Mouse (Mus musculus) kidney, embryonic 14.5 days (tissue): Measurements from ENCODE around the gene Msantd1. TPM values are rescaled to one million over a fixed set of nuclear protein-coding genes. Genes with fewer than 3 reads are reported as not detected.

Source experiments
- ATAC-seq: fragments of 200-750 bp; cut with Nextera tagmentation; 2 replicates; pipeline ENCODE4 v1.8.0; 2017; ENCODE audit warnings: moderate number of reproducible peaks, mild to moderate bottlenecking, moderate TSS enrichment, moderate library complexity; ENCODE audit not compliant: low FRiP score, low TSS enrichment
- H3K27ac ChIP-seq: fragments of 300-500 bp; sonication (generic); 2 replicates; pipeline ENCODE4 v1.5.1; 2014; ENCODE audit warnings: low read depth, mild to moderate bottlenecking, low read length, moderate library complexity, mixed read lengths
- H3K27me3 ChIP-seq: fragments of 300-500 bp; sonication (generic); 2 replicates; pipeline ENCODE4 v1.6.1; 2014; ENCODE audit warnings: mild to moderate bottlenecking, low read length; ENCODE audit not compliant: control insufficient read depth, insufficient read depth
- H3K36me3 ChIP-seq: fragments of 300-500 bp; sonication (generic); 2 replicates; pipeline ENCODE4 v1.6.1; 2014; ENCODE audit warnings: low read length, mixed read lengths; ENCODE audit not compliant: control insufficient read depth, insufficient read depth
- H3K4me1 ChIP-seq: fragments of 300-500 bp; sonication (generic); 2 replicates; pipeline ENCODE4 v1.6.1; 2014; ENCODE audit warnings: low read length, mixed read lengths; ENCODE audit not compliant: control insufficient read depth, insufficient read depth
- H3K4me2 ChIP-seq: fragments of 300-500 bp; sonication (generic); replicated peaks from 2 replicates; pipeline ENCODE4 v1.6.1; 2014; ENCODE audit warnings: low read depth, mild to moderate bottlenecking, low read length
- H3K4me3 ChIP-seq: fragments of 300-500 bp; sonication (generic); 2 replicates; pipeline ENCODE4 v1.5.1; 2014; ENCODE audit warnings: mild to moderate bottlenecking, low read length
- H3K9ac ChIP-seq: fragments of 300-500 bp; sonication (generic); 2 replicates; pipeline ENCODE4 v1.6.1; 2014; ENCODE audit warnings: low read depth, mild to moderate bottlenecking, low read length, moderate library complexity
- H3K9me3 ChIP-seq: fragments of 300-500 bp; sonication (generic); 2 replicates; pipeline ENCODE4 v1.6.1; 2016; ENCODE audit warnings: low read length; ENCODE audit not compliant: control insufficient read depth
- WGBS: fragments of 180-500 bp; shearing (Covaris S2); extraction: QIAGEN DNeasy Blood & Tissue Kit; methylation state at CpG from one replicate; pipeline ENCODE4 v1.1.7; 2014; 5-methylcytosine and 5-hydroxymethylcytosine counted together
- polyA plus RNA-seq: library from polyadenylated mRNA; unstranded; fragments of >200 nt; fragmentation: Nextera tagmentation; extraction: Ambion mirVana; gene quantifications from 2 replicates; pipeline ENCODE4 v1.2.1, GENCODE M21; 2014

Msantd1 gene
- polyA plus RNA-seq, 1 experiment from 2014 or later: 1.0 TPM

DNA sequence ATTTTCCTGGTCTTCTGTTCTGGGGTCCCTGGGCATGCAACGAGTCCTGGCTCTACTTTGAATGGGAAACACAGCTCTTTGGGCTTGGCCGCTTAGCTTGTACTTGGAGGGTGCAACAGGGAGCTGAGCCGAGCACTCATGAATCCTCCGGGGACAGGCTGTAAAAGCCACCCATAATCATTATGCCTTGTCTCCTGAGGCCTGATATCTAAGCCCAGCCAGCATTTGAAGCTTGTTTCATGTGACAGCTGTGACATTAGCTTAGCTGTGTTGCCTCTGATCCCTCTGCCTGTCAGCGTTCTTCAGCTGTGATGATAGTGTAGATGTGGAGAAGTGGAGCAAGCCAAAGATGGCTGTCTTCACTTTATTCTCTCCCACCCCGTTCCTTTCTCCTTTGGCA lies 46.7 kb downstream of the Msantd1 start:
- no peak for ATAC-seq
- Histone ChIP-seq H3K9me3 (peaks cover 9% of the 10 kb centered on the region), H3K27me3 (no peaks in the 10 kb centered on the region), H3K4me3 (no peak overlapping the region), H3K27ac (no peak overlapping the region), H3K4me2 (no peak overlapping the region), H3K36me3 (peaks cover 3% of the 10 kb centered on the region; the same call in 1 of the 2 replicates), H3K9ac (no peak overlapping the region), H3K4me1 (peaks cover 31% of the 10 kb centered on the region)
- 47% methylated on average over 6 of the region's 6 CpGs for WGBS

DNA sequence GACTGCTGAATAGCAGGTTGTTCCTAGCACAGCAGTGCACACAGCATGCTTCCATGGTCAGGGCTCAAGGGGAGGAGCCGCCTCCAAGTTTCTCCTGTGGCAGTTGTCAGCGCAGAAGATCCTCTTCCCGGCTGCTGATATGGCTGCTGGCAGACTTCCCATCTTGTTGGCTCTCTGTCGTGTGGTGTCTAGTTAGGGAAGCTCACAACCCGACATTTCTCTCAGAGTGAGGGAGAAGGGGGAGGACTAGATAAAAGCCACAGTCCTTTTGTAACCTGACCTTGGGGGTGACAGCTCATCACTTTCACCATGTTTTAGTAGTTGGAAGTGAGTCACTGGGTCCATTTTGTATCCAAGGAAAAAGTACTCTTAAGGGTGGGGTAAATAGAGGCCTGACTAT lies 47.8 kb downstream of the Msantd1 start:
- WGBS: 36% methylated on average over 5 of the region's 5 CpGs
- Histone ChIP-seq H3K4me3 (no peak overlapping the region), H3K27me3 (no peaks in the 10 kb centered on the region), H3K9me3 (peaks cover 9% of the 10 kb centered on the region), H3K4me2 (no peak overlapping the region), H3K27ac (no peak overlapping the region), H3K36me3 (peaks cover 3% of the 10 kb centered on the region; the same call in 1 of the 2 replicates), H3K9ac (no peak overlapping the region), H3K4me1 (peaks cover 24% of the 10 kb centered on the region)
- peak; percentile 10; the same call in 1 of the 2 replicates for ATAC-seq

DNA sequence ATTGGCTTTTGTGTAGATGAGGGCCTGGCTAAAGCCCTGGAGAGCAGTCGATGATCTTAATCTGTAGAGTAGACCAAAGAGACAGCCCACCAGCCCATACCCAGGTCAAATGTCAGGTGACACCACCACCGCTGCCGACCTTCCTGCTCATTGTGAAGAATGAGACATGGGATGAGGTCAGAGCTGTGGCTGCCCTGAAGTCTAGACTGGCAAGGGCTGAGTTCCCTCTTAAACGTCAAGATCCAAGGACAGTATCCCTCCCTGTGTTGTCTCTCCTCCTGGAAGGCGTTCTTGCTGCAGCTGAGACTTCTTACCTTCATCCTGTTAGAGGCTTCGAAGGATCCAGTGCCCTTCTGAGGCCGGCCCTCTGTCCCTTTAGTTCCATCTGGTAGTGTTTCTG lies 48.3 kb downstream of the Msantd1 start:
- no peak overlapping the region for H3K9ac ChIP-seq
- WGBS: 71% methylated on average over 7 of the region's 7 CpGs
- no peak for ATAC-seq
- H3K4me2 ChIP-seq: no peak overlapping the region
- no peak overlapping the region for H3K27ac ChIP-seq
- no peak overlapping the region for H3K4me3 ChIP-seq
- peaks cover 22% of the 10 kb centered on the region for H3K4me1 ChIP-seq
- no peaks in the 10 kb centered on the region for H3K27me3 ChIP-seq
- peaks cover 3% of the 10 kb centered on the region; the same call in 1 of the 2 replicates for H3K36me3 ChIP-seq
- H3K9me3 ChIP-seq: peaks cover 9% of the 10 kb centered on the region

GRCm38 (mm10) chr5:34957015-34957414 lies 49.2 kb downstream of the Msantd1 start:
- Histone ChIP-seq H3K4me3 (no peak overlapping the region), H3K9ac (no peak overlapping the region), H3K27me3 (no peaks in the 10 kb centered on the region), H3K4me1 (peaks cover 22% of the 10 kb centered on the region), H3K4me2 (no peak overlapping the region), H3K9me3 (peaks cover 9% of the 10 kb centered on the region), H3K27ac (no peak overlapping the region), H3K36me3 (peaks cover 3% of the 10 kb centered on the region; the same call in 1 of the 2 replicates)
- 70% methylated on average over 2 of the region's 2 CpGs for WGBS
- ATAC-seq: no peak

GRCm38 (mm10) chr5:34960021-34960420 lies 52.2 kb downstream of the Msantd1 start:
- Histone ChIP-seq H3K27ac (no peak overlapping the region), H3K9ac (no peak overlapping the region), H3K27me3 (no peaks in the 10 kb centered on the region), H3K9me3 (no peaks in the 10 kb centered on the region), H3K4me3 (no peak overlapping the region), H3K36me3 (peaks cover 7% of the 10 kb centered on the region), H3K4me1 (peaks cover 17% of the 10 kb centered on the region), H3K4me2 (no peak overlapping the region)
- WGBS: 97% methylated on average over 1 of the region's 1 CpGs
- ATAC-seq: no peak

DNA sequence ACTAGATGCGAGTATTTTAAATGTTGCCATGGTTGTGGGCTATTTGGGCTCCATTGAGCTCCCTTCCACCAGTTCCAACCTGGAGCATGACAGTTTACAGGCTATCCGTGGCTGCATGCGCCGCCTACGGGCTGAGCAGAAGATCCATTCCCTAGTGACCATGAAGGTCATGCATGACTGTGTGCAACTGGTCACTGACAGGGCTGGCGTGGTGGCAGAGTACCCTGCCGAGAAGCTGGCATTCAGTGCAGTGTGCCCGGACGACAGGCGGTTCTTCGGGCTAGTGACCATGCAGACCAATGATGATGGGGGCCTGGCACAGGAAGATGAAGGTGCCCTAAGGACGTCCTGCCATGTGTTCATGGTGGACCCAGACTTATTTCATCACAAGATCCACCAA lies 57.7 kb downstream of the Msantd1 start:
- 93% methylated on average over 12 of the region's 12 CpGs for WGBS
- peaks cover 31% of the 10 kb centered on the region for H3K36me3 ChIP-seq
- no peaks in the 10 kb centered on the region for H3K9me3 ChIP-seq
- no peak overlapping the region for H3K4me3 ChIP-seq
- no peaks in the 10 kb centered on the region for H3K27me3 ChIP-seq
- ATAC-seq: no peak
- no peak overlapping the region for H3K27ac ChIP-seq
- H3K4me1 ChIP-seq: no peaks in the 10 kb centered on the region
- H3K4me2 ChIP-seq: no peak overlapping the region
- no peak overlapping the region for H3K9ac ChIP-seq

- H3K4me3 ChIP-seq: no peak overlapping the region
- H3K36me3 ChIP-seq: peaks cover 31% of the 10 kb centered on the region
- 79% methylated on average over 5 of the region's 5 CpGs for WGBS
- no peak overlapping the region for H3K4me2 ChIP-seq
- no peaks in the 10 kb centered on the region for H3K27me3 ChIP-seq
- H3K27ac ChIP-seq: no peak overlapping the region
- H3K9me3 ChIP-seq: no peaks in the 10 kb centered on the region
- no peak overlapping the region for H3K9ac ChIP-seq
- H3K4me1 ChIP-seq: no peaks in the 10 kb centered on the region
- ATAC-seq: no peak
These were observed 60.6 kb downstream of the Msantd1 start for GRCm38 (mm10) chr5:34968386-34968785.

DNA sequence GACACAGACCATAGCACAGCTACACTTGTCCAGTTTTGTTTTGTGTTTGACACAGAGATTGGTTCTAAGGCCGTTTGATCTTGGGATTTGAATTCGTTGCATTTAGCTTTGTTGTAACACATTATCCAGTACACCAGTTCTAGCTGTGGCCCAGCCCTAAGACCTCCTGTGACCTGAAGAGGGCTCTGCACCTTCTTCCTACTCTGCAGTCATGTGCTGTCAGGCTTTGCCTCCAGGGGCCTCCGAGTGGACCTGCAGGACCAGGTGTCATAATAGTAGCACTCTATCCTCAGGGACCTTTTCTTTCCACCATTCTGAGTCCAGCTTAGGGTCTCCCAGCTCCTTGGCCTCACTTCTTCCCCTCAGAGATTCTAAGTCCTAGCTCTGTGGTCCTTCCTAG lies 64.7 kb downstream of the Msantd1 start:
- no peak overlapping the region for H3K4me2 ChIP-seq
- H3K9ac ChIP-seq: no peak overlapping the region
- no peaks in the 10 kb centered on the region for H3K27me3 ChIP-seq
- no peaks in the 10 kb centered on the region for H3K4me1 ChIP-seq
- H3K4me3 ChIP-seq: no peak overlapping the region
- H3K27ac ChIP-seq: no peak overlapping the region
- H3K9me3 ChIP-seq: no peaks in the 10 kb centered on the region
- peaks cover 32% of the 10 kb centered on the region for H3K36me3 ChIP-seq
- no peak for ATAC-seq
- WGBS: 79% methylated on average over 3 of the region's 3 CpGs
